Mouse (Mus musculus): ENCODE measurements around the gene Ccdc57. TPM values are rescaled to one million over a fixed set of nuclear protein-coding genes. Genes with fewer than 3 reads are reported as not detected.
"Not testable (repeated sequence)": the region's sequence is repeated elsewhere in the genome, so short reads cannot be mapped to it uniquely, and the experiment has no call there.

Ccdc57 gene
- total and polyA plus RNA-seq, 2 experiments from 2014 or later = 6.2 to 7.8 TPM

- Histone ChIP-seq H3K4me3 (ENCODE audit: low read depth, low read length) (peak overlapping the region; percentile 84), H3K9ac (replicated peaks; ENCODE audit: low read length, poor library complexity, severe bottlenecking) (peak overlapping the region; percentile 86), H3K4me1 (ENCODE audit: insufficient read depth, low read length) (peaks cover 9% of the 10 kb centered on the region; the same call in 1 of the 2 replicates), H3K9me3 (ENCODE audit: low read length) (no peaks in the 10 kb centered on the region), H3K27me3 (ENCODE audit: insufficient read depth, low read length) (no peaks in the 10 kb centered on the region), H3K27ac (ENCODE audit: low read depth, low read length) (peak overlapping the region; percentile 82), H3K4me2 (ENCODE audit: low read depth, low read length, poor library complexity, severe bottlenecking) (peak overlapping the region; percentile 97), H3K36me3 (ENCODE audit: insufficient read depth, low read length) (peaks cover 31% of the 10 kb centered on the region)
- ATAC-seq (ENCODE audit: low FRiP score) (peak; percentile 29; the same call in 1 of the 2 replicates), DNase-seq (ENCODE audit: low spot score) (no peak)
- no peak for TF ChIP-seq CTCF (IDR thresholded peaks at IDR 0.05)
- under 1% methylated on average over 26 of the region's 42 CpGs for WGBS
Measured at GRCm38 (mm10) chr11:120783426-120784063, 149.1 kb downstream of the Ccdc57 start.

- not testable (repeated sequence) for H3K9ac ChIP-seq (replicated peaks; ENCODE audit: low read length, poor library complexity, severe bottlenecking); ATAC-seq (ENCODE audit: low FRiP score); H3K4me2 ChIP-seq (ENCODE audit: low read depth, low read length, poor library complexity, severe bottlenecking); H3K27me3 ChIP-seq (ENCODE audit: insufficient read depth, low read length); H3K4me1 ChIP-seq (ENCODE audit: insufficient read depth, low read length); DNase-seq (ENCODE audit: low spot score); H3K9me3 ChIP-seq (ENCODE audit: low read length); H3K4me3 ChIP-seq (ENCODE audit: low read depth, low read length); H3K27ac ChIP-seq (ENCODE audit: low read depth, low read length)
- 92% methylated on average over 6 of the region's 6 CpGs for WGBS
- peaks cover 16% of the 10 kb centered on the region for H3K36me3 ChIP-seq (ENCODE audit: insufficient read depth, low read length)
Measured at GRCm38 (mm10) chr11:120781361-120781760, 151.3 kb downstream of the Ccdc57 start.

GRCm38 (mm10) chr11:120779876-120780275, 152.8 kb downstream of the Ccdc57 start:
- ATAC-seq (ENCODE audit: low FRiP score) = no peak
- peaks cover 2% of the 10 kb centered on the region; the same call in 1 of the 2 replicates for H3K4me1 ChIP-seq (ENCODE audit: insufficient read depth, low read length)
- H3K4me2 ChIP-seq (ENCODE audit: low read depth, low read length, poor library complexity, severe bottlenecking) = no peak overlapping the region
- H3K9me3 ChIP-seq (ENCODE audit: low read length) = no peaks in the 10 kb centered on the region
- no peak overlapping the region for H3K4me3 ChIP-seq (ENCODE audit: low read depth, low read length)
- no peak overlapping the region for H3K27ac ChIP-seq (ENCODE audit: low read depth, low read length)
- H3K36me3 ChIP-seq (ENCODE audit: insufficient read depth, low read length) = peaks cover 16% of the 10 kb centered on the region
- no peak for DNase-seq (ENCODE audit: low spot score)
- H3K27me3 ChIP-seq (ENCODE audit: insufficient read depth, low read length) = no peaks in the 10 kb centered on the region
- no peak overlapping the region for H3K9ac ChIP-seq (replicated peaks; ENCODE audit: low read length, poor library complexity, severe bottlenecking)
- TF ChIP-seq CTCF (IDR thresholded peaks at IDR 0.05) = no peak
- 83% methylated on average over 1 of the region's 1 CpGs for WGBS

GRCm38 (mm10) chr11:120777123-120777522, 155.5 kb downstream of the Ccdc57 start:
- H3K36me3 ChIP-seq (ENCODE audit: insufficient read depth, low read length) = peaks cover 13% of the 10 kb centered on the region
- no peak overlapping the region for H3K27ac ChIP-seq (ENCODE audit: low read depth, low read length)

More at GRCm38 (mm10) chr11:120777123-120777522, 155.5 kb downstream of the Ccdc57 start:
- no peak for TF ChIP-seq CTCF (IDR thresholded peaks at IDR 0.05)
- Histone ChIP-seq H3K4me1 (ENCODE audit: insufficient read depth, low read length) (no peaks in the 10 kb centered on the region), H3K9ac (replicated peaks; ENCODE audit: low read length, poor library complexity, severe bottlenecking) (0 out of 2 replicates have a peak overlapping the region, but pooled peaks have one; percentile 19), H3K9me3 (ENCODE audit: low read length) (no peaks in the 10 kb centered on the region), H3K27me3 (ENCODE audit: insufficient read depth, low read length) (no peaks in the 10 kb centered on the region), H3K4me3 (ENCODE audit: low read depth, low read length) (no peak overlapping the region), H3K4me2 (ENCODE audit: low read depth, low read length, poor library complexity, severe bottlenecking) (no peak overlapping the region)
- ATAC-seq (ENCODE audit: low FRiP score) = no peak
- DNase-seq (ENCODE audit: low spot score) = no peak
- 27% methylated on average over 6 of the region's 6 CpGs for WGBS

Other genes with a start within 250 kb of the Ccdc57 start
- 70.8 and 76.0 TPM in 2 replicates for gene Cenpx, start 219.1 kb downstream of the Ccdc57 start, total RNA-seq (2014; rRNA removed)
- 94.5 and 94.6 TPM in 2 replicates for gene Cenpx, start 219.1 kb downstream of the Ccdc57 start, polyA plus RNA-seq (2015; fragmentation: Nextera tagmentation; extraction: Ambion mirVana)
- gene Lrrc45, start 218.9 kb downstream of the Ccdc57 start, total RNA-seq (2014; rRNA removed) = 44.8 and 47.8 TPM in 2 replicates
- gene Lrrc45, start 218.9 kb downstream of the Ccdc57 start, polyA plus RNA-seq (2015; fragmentation: Nextera tagmentation; extraction: Ambion mirVana) = 46.8 and 51.0 TPM in 2 replicates
- gene Rac3, start 211.4 kb downstream of the Ccdc57 start, total RNA-seq (2014; rRNA removed) = 766 and 788 TPM in 2 replicates
- 808 and 853 TPM in 2 replicates for gene Rac3, start 211.4 kb downstream of the Ccdc57 start, polyA plus RNA-seq (2015; fragmentation: Nextera tagmentation; extraction: Ambion mirVana)
- 6.9 and 11.2 TPM in 2 replicates for gene Dcxr, start 205.6 kb downstream of the Ccdc57 start, total RNA-seq (2014; rRNA removed)
- gene Dcxr, start 205.6 kb downstream of the Ccdc57 start, polyA plus RNA-seq (2015; fragmentation: Nextera tagmentation; extraction: Ambion mirVana) = 9.9 and 12.3 TPM in 2 replicates
- 3.6 and 5.2 TPM in 2 replicates for gene Cbr2, start 200.8 kb downstream of the Ccdc57 start, total RNA-seq (2014; rRNA removed)
- 4.0 and 4.4 TPM in 2 replicates for gene Cbr2, start 200.8 kb downstream of the Ccdc57 start, polyA plus RNA-seq (2015; fragmentation: Nextera tagmentation; extraction: Ambion mirVana)
- 0.93 and 1.0 TPM in 2 replicates for gene Hmga1b, start 170.1 kb downstream of the Ccdc57 start, total RNA-seq (2014; rRNA removed)
- 2.7 TPM in 2 replicates for gene Hmga1b, start 170.1 kb downstream of the Ccdc57 start, polyA plus RNA-seq (2015; fragmentation: Nextera tagmentation; extraction: Ambion mirVana)
- 86.5 and 106 TPM in 2 replicates for gene Rfng, start 148.7 kb downstream of the Ccdc57 start, total RNA-seq (2014; rRNA removed)
- 130 and 138 TPM in 2 replicates for gene Rfng, start 148.7 kb downstream of the Ccdc57 start, polyA plus RNA-seq (2015; fragmentation: Nextera tagmentation; extraction: Ambion mirVana)
- 252 and 262 TPM in 2 replicates for gene Gps1, start 148.6 kb downstream of the Ccdc57 start, total RNA-seq (2014; rRNA removed)
- 233 and 253 TPM in 2 replicates for gene Gps1, start 148.6 kb downstream of the Ccdc57 start, polyA plus RNA-seq (2015; fragmentation: Nextera tagmentation; extraction: Ambion mirVana)
- gene Dus1l, start 136.5 kb downstream of the Ccdc57 start, total RNA-seq (2014; rRNA removed) = 46.4 and 52.3 TPM in 2 replicates
- 38.4 and 41.6 TPM in 2 replicates for gene Dus1l, start 136.5 kb downstream of the Ccdc57 start, polyA plus RNA-seq (2015; fragmentation: Nextera tagmentation; extraction: Ambion mirVana)
- gene Fasn, start 108.3 kb downstream of the Ccdc57 start, total RNA-seq (2014; rRNA removed) = 469 and 488 TPM in 2 replicates
- 76.0 and 85.4 TPM in 2 replicates for gene Fasn, start 108.3 kb downstream of the Ccdc57 start, polyA plus RNA-seq (2015; fragmentation: Nextera tagmentation; extraction: Ambion mirVana)
- gene Slc16a3, start 15.6 kb upstream of the Ccdc57 start, total RNA-seq (2014; rRNA removed) = 14.6 and 20.2 TPM in 2 replicates
- gene Slc16a3, start 15.6 kb upstream of the Ccdc57 start, polyA plus RNA-seq (2015; fragmentation: Nextera tagmentation; extraction: Ambion mirVana) = 3.2 and 4.1 TPM in 2 replicates
- gene Csnk1d, start 58.5 kb upstream of the Ccdc57 start, total RNA-seq (2014; rRNA removed) = 116 and 122 TPM in 2 replicates
- gene Csnk1d, start 58.5 kb upstream of the Ccdc57 start, polyA plus RNA-seq (2015; fragmentation: Nextera tagmentation; extraction: Ambion mirVana) = 115 TPM in 2 replicates
- not detected in 2 replicates for gene Cd7, start 106.5 kb upstream of the Ccdc57 start, total RNA-seq (2014; rRNA removed)
- not detected in 2 replicates for gene Cd7, start 106.5 kb upstream of the Ccdc57 start, polyA plus RNA-seq (2015; fragmentation: Nextera tagmentation; extraction: Ambion mirVana)
- not detected in 2 replicates for gene Sectm1b, start 130.7 kb upstream of the Ccdc57 start, total RNA-seq (2014; rRNA removed)
- gene Sectm1b, start 130.7 kb upstream of the Ccdc57 start, polyA plus RNA-seq (2015; fragmentation: Nextera tagmentation; extraction: Ambion mirVana) = not detected in 2 replicates
- gene Sectm1a, start 148.3 kb upstream of the Ccdc57 start, total RNA-seq (2014; rRNA removed) = not detected in 2 replicates
- gene Sectm1a, start 148.3 kb upstream of the Ccdc57 start, polyA plus RNA-seq (2015; fragmentation: Nextera tagmentation; extraction: Ambion mirVana) = not detected in 2 replicates
- gene Tex19.2, start 185.8 kb upstream of the Ccdc57 start, total RNA-seq (2014; rRNA removed) = not detected in 2 replicates
- not detected in 2 replicates for gene Tex19.2, start 185.8 kb upstream of the Ccdc57 start, polyA plus RNA-seq (2015; fragmentation: Nextera tagmentation; extraction: Ambion mirVana)
- not detected in 2 replicates for gene Tex19.1, start 213.3 kb upstream of the Ccdc57 start, total RNA-seq (2014; rRNA removed)
- not detected in 2 replicates for gene Tex19.1, start 213.3 kb upstream of the Ccdc57 start, polyA plus RNA-seq (2015; fragmentation: Nextera tagmentation; extraction: Ambion mirVana)
- gene Uts2r, start 227.4 kb upstream of the Ccdc57 start, total RNA-seq (2014; rRNA removed) = 0.33 and 0.66 TPM in 2 replicates
- gene Uts2r, start 227.4 kb upstream of the Ccdc57 start, polyA plus RNA-seq (2015; fragmentation: Nextera tagmentation; extraction: Ambion mirVana) = 1.1 and 1.5 TPM in 2 replicates

All from midbrain, postnatal 0 days (tissue).